Mouse (Mus musculus) megakaryocyte-erythroid progenitor cell, adult 5-6 weeks (primary cell): Measurements from ENCODE around the gene Sfmbt1. TPM values are rescaled to one million over a fixed set of nuclear protein-coding genes. Genes with fewer than 3 reads are reported as not detected.

Experiments
- ATAC-seq: replicated peaks from 2 replicates; pipeline ENCODE4 v1.8.0; 2016; ENCODE audit warnings: mild to moderate bottlenecking, inconsistent platforms; ENCODE audit not compliant: severe bottlenecking, poor library complexity, low FRiP score, low TSS enrichment
- total RNA-seq, 2 experiments: library from RNA; stranded (forward) in 1 of 2; stranded (reverse) in 1 of 2; fragments of 200-1000, 215-1000 nt in 1 of 2; fragments of >200 nt in 1 of 2; fragmentation: Nextera tagmentation in 1 of 2; gene quantifications; 2 replicates each; pipeline ENCODE4 v1.2.3; 2014 to 2017

Gene Sfmbt1
- total RNA-seq, 2 experiments from 2014 or later, result 12.7 to 22.3 TPM

DNA sequence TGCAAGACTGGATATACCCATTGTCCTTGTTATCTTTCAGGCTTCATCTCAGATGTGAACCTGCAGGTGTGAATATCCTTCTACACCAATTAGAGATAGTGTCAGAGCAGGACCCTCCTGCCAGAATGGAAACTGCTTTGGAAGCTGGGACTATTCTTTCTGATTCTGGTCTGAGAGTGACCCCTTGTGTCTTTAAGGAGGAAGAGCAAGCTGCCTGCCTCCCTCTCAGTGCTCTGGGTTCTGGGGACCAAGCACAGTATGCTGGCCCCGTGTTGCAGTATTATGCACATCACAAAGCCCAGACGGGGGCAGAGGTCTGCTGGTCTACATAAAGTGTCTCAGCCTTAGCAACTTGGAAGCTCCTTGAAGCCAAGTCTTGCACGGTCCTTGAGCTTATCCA, 150.7 kb downstream of the Sfmbt1 start:
- no peak for ATAC-seq

DNA sequence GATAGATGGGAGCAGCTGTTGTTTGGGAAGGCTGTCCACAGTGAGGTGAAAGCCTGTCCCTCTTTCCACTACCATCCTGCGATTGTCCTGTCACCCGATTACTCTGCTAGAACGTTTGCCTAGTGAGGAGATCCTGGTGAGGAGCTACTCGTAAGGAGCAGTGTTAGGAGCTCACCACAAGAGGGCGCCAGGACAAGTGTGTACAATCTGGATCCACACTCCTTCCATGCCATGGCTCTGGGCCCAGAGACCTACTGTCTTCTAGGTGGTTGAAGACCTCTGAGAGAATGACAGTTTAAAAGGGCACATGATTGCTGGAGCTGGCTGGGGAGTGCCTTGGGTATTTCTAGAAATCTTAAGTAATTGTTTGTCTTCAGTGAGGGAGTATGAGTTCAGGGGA, 152.4 kb downstream of the Sfmbt1 start:
- peak; percentile 79 for ATAC-seq

DNA sequence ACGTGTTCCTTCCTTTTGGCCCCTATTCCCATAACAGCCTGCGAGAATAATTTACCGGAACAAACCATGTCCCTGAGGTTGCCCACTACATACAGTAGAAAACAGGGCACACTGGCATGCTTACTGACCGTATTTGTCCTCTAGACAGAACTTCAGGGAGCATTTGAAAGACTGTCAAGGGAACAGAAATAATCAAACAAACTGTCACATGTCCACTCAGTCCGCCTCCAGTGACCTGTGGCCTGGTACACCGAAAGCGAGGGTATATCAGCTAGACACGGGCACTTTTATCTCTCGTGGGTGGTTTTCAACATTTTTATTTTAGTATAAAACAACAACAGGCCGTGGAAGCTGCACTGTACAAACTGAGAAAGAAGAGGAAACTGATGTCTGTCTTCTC, 154.2 kb downstream of the Sfmbt1 start:
- no peak for ATAC-seq

DNA sequence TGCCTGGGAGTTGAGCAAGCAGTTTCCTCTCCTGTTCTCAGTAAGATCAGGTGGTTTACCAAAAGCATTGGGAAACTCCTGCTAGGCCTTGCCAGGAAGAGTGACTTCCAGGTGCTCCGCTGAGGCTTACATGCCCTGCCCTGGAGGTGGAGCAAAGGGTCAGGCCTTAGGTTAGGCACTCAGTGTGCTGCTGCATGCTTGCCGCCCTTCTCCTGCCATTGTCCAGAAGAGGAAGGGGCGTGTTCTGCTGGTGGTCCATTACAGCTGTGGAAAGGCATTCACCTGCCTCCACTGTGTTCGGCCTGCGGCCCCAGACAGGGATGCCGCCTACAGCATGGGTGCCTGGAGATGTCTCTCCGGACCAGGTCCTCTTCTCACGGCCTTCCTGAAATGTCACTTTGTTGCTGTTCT, 154.7 kb downstream of the Sfmbt1 start:
- ATAC-seq, result no peak

DNA sequence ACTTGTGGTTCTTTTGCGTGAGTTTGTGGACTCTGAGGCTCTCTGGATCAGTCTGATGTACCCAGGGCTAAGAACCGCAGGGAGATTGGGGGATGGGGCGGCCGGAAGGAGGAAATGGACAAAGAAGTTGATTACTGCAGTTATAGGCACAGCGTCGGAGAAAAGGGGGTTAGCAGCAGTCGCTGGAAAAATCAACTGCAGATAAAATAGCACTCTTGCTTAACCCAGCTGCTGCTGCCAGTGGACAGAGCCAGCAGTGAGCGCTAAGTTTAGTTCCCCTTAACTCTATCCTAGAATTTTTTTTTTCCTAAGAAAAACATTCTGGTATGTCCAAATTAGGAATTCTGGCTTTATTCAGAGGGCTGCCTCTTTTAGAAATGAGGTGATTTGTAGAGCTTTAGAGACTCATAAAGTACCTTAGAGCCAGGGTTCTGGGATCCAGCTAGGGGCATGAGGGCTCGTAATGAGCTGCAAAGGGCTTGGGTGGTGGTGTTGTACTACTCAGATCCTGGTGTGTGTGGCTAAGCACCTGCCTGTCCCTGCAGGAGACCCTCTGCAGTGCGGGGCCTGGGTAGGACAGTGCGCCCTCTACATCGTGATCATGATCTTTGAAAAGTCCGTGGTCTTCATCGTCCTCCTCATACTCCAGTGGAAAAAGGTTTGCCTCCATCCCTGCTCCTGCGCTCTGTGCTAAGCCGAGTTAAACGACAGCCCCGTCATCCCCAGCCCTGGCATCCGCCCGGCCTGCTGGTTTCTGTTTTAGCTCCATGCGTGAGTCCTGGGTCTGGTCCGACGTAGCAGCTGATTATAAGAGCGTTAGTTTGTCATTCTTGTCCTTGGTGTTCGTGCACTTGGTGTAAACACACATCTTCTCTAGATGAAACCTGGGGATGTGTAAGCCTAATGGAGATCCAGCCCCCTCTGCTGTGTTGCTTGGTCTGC, 155.8 kb downstream of the Sfmbt1 start:
- ATAC-seq, result no peak

Other genes starting within 250 kb of the Sfmbt1 start
- 35.9 and 49.6 TPM in 2 replicates for gene Dcp1a, start 235.3 kb upstream of the Sfmbt1 start, total RNA-seq (2014; fragmentation: Nextera tagmentation)
- 25.8 and 32.0 TPM in 2 replicates for gene Dcp1a, start 235.3 kb upstream of the Sfmbt1 start, total RNA-seq (2017)
- 0.62 and 4.9 TPM in 2 replicates for gene Cacna1d, start 223.4 kb upstream of the Sfmbt1 start, total RNA-seq (2014; fragmentation: Nextera tagmentation)
- gene Cacna1d, start 223.4 kb upstream of the Sfmbt1 start, total RNA-seq (2017), result 0.05 and 1.3 TPM in 2 replicates
- 485 and 613 TPM in 2 replicates for gene Tkt, start 166.5 kb upstream of the Sfmbt1 start, total RNA-seq (2014; fragmentation: Nextera tagmentation)
- gene Tkt, start 166.5 kb upstream of the Sfmbt1 start, total RNA-seq (2017), result 500 and 571 TPM in 2 replicates
- gene Prkcd, start 88.6 kb upstream of the Sfmbt1 start, total RNA-seq (2014; fragmentation: Nextera tagmentation), result 33.4 and 47.3 TPM in 2 replicates
- gene Prkcd, start 88.6 kb upstream of the Sfmbt1 start, total RNA-seq (2017), result 20.7 and 32.0 TPM in 2 replicates
- gene Rft1, start 60.5 kb upstream of the Sfmbt1 start, total RNA-seq (2014; fragmentation: Nextera tagmentation), result 15.4 and 23.5 TPM in 2 replicates
- 7.6 and 18.7 TPM in 2 replicates for gene Rft1, start 60.5 kb upstream of the Sfmbt1 start, total RNA-seq (2017)
- 3.3 and 14.3 TPM in 2 replicates for gene Tmem110, start 110.7 kb downstream of the Sfmbt1 start, total RNA-seq (2014; fragmentation: Nextera tagmentation)
- gene Tmem110, start 110.7 kb downstream of the Sfmbt1 start, total RNA-seq (2017), result 4.1 and 6.9 TPM in 2 replicates
- 0.52 and 1.4 TPM in 2 replicates for gene Mustn1, start 164.4 kb downstream of the Sfmbt1 start, total RNA-seq (2014; fragmentation: Nextera tagmentation)
- gene Mustn1, start 164.4 kb downstream of the Sfmbt1 start, total RNA-seq (2017), result 1.2 TPM in 1 of 2 replicates, not detected in the other
- not detected in 2 replicates for gene Itih4, start 171.6 kb downstream of the Sfmbt1 start, total RNA-seq (2014; fragmentation: Nextera tagmentation)
- not detected in 2 replicates for gene Itih4, start 171.6 kb downstream of the Sfmbt1 start, total RNA-seq (2017)
- not detected in 2 replicates for gene Itih3, start 208.9 kb downstream of the Sfmbt1 start, total RNA-seq (2014; fragmentation: Nextera tagmentation)
- gene Itih3, start 208.9 kb downstream of the Sfmbt1 start, total RNA-seq (2017), result not detected in 2 replicates
- gene Itih1, start 228.4 kb downstream of the Sfmbt1 start, total RNA-seq (2014; fragmentation: Nextera tagmentation), result not detected in 2 replicates
- not detected in 2 replicates for gene Itih1, start 228.4 kb downstream of the Sfmbt1 start, total RNA-seq (2017)
- gene Nek4, start 236.5 kb downstream of the Sfmbt1 start, total RNA-seq (2014; fragmentation: Nextera tagmentation), result 7.8 and 8.2 TPM in 2 replicates
- gene Nek4, start 236.5 kb downstream of the Sfmbt1 start, total RNA-seq (2017), result 8.3 and 10.7 TPM in 2 replicates